Mouse (Mus musculus): ENCODE data around the gene Glis2.

Glis2 gene

DNA sequence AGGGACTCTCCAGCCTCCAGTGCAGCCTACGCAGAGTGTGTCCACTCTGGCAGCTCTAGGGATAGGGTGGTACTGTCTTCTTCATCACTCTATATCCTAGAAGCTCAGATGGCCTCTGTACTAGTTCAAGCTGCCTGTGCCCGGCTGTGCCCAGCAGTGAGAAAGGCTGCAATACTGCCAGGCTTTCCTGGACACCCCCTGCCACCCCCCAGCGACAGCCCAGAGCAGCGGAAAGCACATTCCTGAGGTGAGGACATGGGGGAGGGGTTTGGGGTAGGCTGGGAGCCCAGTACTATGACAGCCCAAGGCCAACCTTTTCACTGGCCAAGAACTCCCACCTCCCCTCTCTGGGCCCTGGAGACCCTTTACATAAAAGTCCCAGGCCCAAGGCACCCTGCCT is 41.2 kb downstream of the Glis2 start:
- DNase-seq (ENCODE audit: low spot score in 2 of 2), result no peak

GRCm38 (mm10) chr16:4638891-4639390 is 44.4 kb downstream of the Glis2 start:
- DNase-seq (ENCODE audit: low spot score in 2 of 2), result no peak

DNA sequence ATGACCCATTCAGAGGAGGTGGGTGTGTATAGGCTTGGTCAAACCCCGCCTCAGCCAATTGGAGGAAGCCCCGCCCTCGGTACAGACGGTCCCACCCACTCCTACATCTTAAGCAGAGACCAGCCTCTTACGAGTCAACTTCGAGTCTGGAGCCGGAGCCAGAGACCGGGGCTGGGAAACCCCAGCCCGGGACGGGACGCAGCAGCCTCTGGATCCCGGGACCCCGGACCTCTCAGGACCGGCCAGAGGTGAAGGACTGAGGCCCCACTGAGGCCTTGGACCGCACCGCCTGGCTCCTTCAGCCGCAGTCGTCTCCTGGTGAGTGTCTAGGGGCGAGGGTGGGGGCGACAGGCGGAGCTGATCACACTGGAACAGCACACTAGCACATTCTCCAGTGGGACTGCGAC is 45.3 kb downstream of the Glis2 start, which contains the start of the genes Vasn and Dnaja3:
TSS of gene Vasn (plus strand) at position 111 of the 407 bp plus-strand sequence.
TSS of gene Dnaja3 (plus strand) at position 159 of the 407 bp plus-strand sequence.
- DNase-seq (ENCODE audit: low spot score in 2 of 2), result peak; percentile 81 to 85

DNA sequence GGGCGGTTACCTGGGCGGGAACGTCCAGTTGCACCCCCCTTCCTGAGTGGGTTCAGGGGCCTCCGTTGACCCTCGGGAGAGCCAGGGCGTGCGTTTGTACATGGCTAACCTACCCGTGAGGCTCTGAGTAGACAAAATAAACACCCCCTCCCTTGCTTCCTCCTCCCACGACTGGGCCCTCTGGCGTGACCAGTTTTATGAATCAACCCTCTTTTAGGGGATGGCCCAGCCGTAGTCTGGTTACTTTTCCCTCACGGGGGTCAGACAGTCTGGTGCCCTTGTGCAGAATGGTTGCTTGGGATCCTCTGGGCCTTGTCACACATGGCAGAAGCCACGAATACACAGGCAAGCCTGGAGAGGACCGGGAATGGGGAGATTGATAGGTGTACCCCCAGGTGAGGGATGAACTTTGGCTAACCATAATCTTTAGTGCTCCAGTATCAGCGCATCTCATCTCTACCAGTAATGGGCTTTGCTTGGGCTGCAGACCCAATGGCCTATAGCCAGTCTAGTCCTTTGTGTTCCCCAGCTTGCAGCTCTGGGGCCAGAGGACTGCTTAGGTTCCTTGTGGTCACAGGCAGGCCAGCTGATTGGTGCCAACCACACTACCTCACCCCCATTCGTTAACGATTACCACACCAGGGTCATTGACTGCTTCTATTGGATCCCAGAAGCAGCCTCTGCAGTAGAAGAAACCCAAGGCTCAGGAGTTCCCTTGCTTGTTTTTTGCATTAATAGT is 45.9 kb downstream of the Glis2 start:
- DNase-seq (ENCODE audit: low spot score in 2 of 2), result no peak

GRCm38 (mm10) chr16:4641119-4641838 is 46.8 kb downstream of the Glis2 start:
- no peak for DNase-seq (ENCODE audit: low spot score in 2 of 2)

DNA sequence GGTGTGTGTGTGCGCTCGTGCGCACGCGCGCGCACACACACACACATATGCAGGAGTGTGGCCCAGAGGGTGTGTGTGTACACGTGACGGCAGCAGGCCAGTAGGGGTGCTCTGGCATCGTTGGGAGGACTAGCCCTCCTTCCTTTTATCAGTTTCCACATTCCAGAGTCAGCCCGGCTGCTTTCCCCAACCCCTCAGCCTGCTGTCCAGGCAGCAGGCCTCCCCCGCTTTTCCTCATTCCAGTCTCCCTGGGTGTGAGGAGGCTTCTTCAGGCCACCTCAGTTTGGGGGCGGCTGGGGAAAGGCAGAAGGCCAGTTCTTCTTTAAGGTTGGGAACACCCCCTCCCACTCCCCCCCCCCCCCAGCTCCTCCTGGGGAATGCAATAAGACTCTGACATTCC is 47.7 kb downstream of the Glis2 start:
- DNase-seq (ENCODE audit: low spot score in 2 of 2), result peak; percentile 72 to 75

- no peak for DNase-seq (ENCODE audit: low spot score in 2 of 2)
Measured at GRCm38 (mm10) chr16:4642937-4643336, 48.4 kb downstream of the Glis2 start.

- DNase-seq (ENCODE audit: low spot score in 2 of 2), result peak; percentile 89 to 90
Measured at GRCm38 (mm10) chr16:4643670-4644419, 49.3 kb downstream of the Glis2 start.

GRCm38 (mm10) chr16:4645867-4646266 is 51.4 kb downstream of the Glis2 start:
- no peak for DNase-seq (ENCODE audit: low spot score in 2 of 2)

GRCm38 (mm10) chr16:4646831-4647230 is 52.3 kb downstream of the Glis2 start:
- DNase-seq (ENCODE audit: low spot score in 2 of 2), result no peak

- DNase-seq (ENCODE audit: low spot score in 2 of 2), result peak in 1 of 2 experiments; percentile 30
Measured at GRCm38 (mm10) chr16:4647651-4648141, 53.2 kb downstream of the Glis2 start.

- DNase-seq (ENCODE audit: low spot score in 2 of 2), result peak in 1 of 2 experiments; percentile 28
Measured at GRCm38 (mm10) chr16:4648416-4649023, 54.0 kb downstream of the Glis2 start.

- DNase-seq (ENCODE audit: low spot score in 2 of 2), result no peak
Measured at GRCm38 (mm10) chr16:4649211-4649610, 54.7 kb downstream of the Glis2 start.

- no peak for DNase-seq (ENCODE audit: low spot score in 2 of 2)
Measured at GRCm38 (mm10) chr16:4649692-4650091, 55.2 kb downstream of the Glis2 start.

DNA sequence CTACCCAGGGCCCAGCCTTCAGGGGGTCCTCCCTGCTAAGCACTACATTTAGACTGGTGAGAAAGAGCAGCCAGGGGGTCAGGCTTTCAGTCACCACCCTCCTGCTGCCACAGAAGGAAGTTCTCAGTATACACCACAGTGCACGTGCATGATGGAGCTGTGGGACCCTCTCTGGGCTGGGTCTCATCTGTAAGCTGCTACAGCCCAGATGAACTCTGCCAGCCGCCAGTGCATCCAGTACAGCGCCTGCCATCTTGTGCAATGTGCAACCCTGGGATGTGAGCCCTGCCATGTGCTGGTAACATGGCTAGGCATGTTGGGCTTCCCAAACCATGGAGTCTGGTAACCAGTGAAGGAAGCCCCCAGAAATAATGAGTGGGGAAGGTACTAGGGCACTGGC is 55.6 kb downstream of the Glis2 start:
- DNase-seq (ENCODE audit: low spot score in 2 of 2), result no peak

DNA sequence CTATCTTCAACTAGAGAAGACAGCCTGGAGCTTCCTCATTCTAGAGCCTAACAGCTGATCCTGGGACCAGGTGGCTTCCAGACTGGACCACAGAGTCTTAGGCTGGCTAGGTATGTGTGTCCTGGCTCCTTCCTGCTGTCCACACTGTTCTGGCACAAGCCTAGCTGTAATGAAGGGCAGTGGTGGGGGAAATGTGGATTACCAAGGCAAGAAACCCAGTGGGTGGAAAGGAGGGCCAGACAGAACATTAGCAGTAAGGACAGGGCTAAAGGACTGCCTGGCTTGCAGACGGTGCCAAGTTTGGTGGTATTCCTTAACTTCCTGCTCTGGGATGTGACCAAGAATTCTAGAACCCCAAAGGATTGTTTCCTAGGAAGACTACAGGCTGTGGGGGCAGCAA is 56.6 kb downstream of the Glis2 start:
- no peak for DNase-seq (ENCODE audit: low spot score in 2 of 2)

- DNase-seq (ENCODE audit: low spot score in 2 of 2), result no peak
Measured at GRCm38 (mm10) chr16:4651624-4652023, 57.1 kb downstream of the Glis2 start.

- peak in 1 of 2 experiments; percentile 38 for DNase-seq (ENCODE audit: low spot score in 2 of 2)
Measured at GRCm38 (mm10) chr16:4652707-4653416, 58.3 kb downstream of the Glis2 start.

- DNase-seq (ENCODE audit: low spot score in 2 of 2), result peak; percentile 24 to 33
Measured at GRCm38 (mm10) chr16:4654706-4655105, 60.2 kb downstream of the Glis2 start.

- peak; percentile 27 to 36 for DNase-seq (ENCODE audit: low spot score in 2 of 2)
Measured at GRCm38 (mm10) chr16:4655251-4655734, 60.8 kb downstream of the Glis2 start.
